Mouse (Mus musculus) kidney, adult 18-20 months (tissue): ENCODE results near the gene Pigr.
A peak's percentile ranks its signal among the peaks of the same experiment; 100 is the strongest.

Experiments used
- DNase-seq: peaks from one replicate; pipeline ENCODE4 v3.0.0; 2021

Gene Pigr

GRCm38 (mm10) chr1:130826448-130826847 lies at the start of gene Pigr:
TSS of gene Pigr (plus strand) at chr1:130826684.
- DNase-seq = no peak

- DNase-seq = no peak
Measured at GRCm38 (mm10) chr1:130779867-130780266, 46.6 kb upstream of the Pigr start.

GRCm38 (mm10) chr1:130784054-130784453 lies 42.4 kb upstream of the Pigr start:
- DNase-seq = no peak

DNA sequence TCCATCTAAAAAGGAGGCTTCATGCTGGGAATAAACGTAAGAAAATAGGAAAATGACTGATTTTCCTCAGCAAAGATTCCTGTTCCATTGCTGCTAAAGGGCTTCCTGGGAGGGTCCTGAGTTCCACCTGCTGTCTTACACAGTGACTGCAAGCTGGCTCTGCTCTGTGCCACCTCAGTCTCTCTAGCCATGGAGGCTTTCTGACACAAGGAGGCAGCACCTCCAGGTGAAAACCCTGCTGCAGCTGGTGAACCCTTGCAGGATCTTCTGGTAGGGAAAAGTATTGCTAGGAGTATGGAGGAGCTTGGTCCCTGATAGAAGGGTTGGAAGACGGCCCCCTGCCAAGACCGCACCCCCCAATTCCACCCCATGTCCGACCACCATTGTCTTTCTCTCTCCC lies 39.5 kb upstream of the Pigr start:
- peak; percentile 27 for DNase-seq

DNA sequence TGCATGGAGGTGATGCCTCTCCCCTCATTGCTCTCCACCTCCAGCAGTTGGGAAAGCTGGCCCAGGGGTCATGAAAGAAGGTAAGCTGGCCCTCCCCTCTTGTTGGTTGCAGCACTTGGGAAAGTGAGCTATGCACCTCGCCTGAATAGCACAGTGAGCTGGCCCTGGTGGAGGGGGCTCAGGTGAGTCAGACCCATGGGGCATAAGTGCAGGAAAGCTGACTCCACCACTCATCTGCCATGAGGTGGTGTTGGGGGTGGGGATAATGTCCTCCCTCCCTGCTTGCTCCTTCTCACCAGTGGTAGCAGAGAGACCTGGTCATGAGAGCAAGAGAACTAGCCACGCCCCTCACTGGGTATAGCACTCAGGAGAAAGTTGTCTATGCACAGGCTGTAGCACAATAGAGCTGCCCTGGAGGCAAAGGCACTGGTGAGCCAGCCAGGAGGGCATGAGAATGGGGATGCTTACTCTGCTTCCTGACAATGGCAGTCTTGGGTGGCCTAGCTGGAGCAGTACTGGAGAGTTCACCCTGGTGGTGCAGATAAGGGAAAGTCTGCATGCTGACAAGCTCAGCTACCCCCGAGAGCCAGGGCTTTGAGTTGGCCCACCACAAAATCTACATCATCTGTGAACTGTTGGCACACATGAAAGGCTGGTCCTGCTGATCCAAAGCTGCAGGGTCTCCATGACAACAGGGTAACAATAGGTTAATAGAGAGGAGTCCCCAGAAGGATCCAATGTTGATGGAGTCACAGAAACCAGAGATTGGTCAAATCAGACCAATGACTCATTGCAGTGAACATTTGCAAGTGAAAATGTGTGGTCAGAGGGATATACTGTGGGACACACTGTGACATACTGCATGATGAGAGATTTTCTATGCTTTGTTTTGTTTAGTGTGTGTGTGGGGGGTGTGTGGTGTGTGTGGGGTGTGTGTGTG lies 36.7 kb upstream of the Pigr start:
- DNase-seq = no peak

- DNase-seq = no peak
Measured at GRCm38 (mm10) chr1:130795331-130795730, 31.2 kb upstream of the Pigr start.

- DNase-seq = peak; percentile 79
Measured at GRCm38 (mm10) chr1:130796967-130797684, 29.4 kb upstream of the Pigr start.

DNA sequence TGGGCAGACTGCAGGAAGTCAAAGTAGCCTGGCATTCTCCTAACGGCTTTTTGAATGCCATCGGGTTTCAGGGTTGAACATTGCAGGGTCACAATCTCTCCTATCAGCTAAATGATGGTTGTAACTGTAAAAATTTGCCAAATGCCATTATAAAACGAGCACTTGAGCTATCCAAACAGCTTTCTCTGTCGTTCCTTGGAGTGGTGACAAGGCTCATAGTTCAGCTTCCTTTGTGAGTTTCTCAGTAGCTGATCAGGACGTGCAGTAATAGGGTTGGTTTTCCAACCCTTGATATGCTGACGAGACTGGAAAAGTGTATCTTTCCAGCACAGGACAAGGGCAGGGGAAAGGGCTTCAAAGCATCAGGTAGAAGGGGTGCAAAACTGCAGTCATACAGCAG lies 28.4 kb upstream of the Pigr start:
- peak; percentile 35 for DNase-seq

- DNase-seq = no peak
Measured at GRCm38 (mm10) chr1:130798551-130798950, 27.9 kb upstream of the Pigr start.

GRCm38 (mm10) chr1:130799399-130799798 lies 27.1 kb upstream of the Pigr start:
- no peak for DNase-seq

GRCm38 (mm10) chr1:130800602-130801001 lies 25.9 kb upstream of the Pigr start, which contains the start of gene Fcamr:
TSS of gene Fcamr (plus strand) at chr1:130800902.
- no peak for DNase-seq

GRCm38 (mm10) chr1:130801511-130801910 lies 25.0 kb upstream of the Pigr start:
- DNase-seq = no peak

GRCm38 (mm10) chr1:130802976-130803375 lies 23.5 kb upstream of the Pigr start:
- DNase-seq = peak; percentile 43

DNA sequence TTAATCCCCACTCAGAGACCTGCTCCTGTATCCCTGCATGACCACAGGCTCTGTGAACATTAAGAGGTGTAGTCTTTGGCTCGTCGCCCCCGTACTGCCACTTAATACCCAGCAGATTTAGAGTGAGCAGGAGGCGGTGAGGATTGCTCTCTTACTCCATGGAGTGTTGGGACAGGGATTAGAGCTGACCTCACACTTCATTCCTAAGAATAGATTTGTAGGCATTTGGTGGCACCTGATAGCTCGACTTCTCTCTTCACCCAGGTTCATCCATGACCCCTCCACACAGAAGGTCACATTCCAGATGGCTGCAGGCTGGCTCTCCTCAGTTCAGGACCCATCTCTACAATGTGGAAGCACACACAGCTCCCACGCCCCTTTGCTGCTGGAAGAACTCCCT lies 22.2 kb upstream of the Pigr start:
- no peak for DNase-seq

DNA sequence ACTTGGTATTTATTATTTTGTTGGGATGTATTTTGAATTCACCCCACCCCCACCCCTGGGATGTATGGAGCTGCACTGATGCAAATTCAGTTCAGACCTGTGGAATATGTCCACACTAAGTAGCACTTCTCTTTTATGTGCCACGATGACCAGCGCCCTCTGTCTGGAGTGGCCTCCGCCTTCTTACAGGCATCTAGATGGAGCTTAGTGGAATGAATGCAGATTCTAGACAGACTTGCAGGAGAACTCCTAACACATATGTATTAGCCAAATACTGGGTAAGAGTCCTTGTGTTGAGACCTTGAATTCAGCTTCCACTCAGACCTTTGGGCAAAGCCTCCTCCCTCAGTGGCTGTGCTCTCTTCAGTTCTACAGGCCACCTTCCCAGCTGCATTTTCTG lies 15.6 kb upstream of the Pigr start:
- no peak for DNase-seq

DNA sequence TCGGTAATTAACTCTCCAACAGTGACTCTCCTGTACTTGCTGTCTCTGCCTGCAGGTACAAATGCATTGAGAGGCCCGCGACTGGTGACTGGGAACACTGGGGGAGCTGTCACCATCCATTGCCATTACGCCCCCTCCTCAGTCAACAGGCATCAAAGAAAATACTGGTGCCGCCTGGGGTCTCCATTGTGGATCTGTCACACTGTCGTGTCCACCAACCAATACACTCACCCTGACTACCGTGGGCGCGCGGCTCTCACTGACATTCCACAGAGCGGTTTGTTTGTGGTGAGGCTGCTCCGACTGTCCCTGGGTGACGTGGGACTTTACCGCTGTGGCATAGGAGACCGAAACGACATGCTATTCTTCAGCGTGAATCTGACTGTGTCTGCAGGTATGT lies 15.2 kb upstream of the Pigr start:
- no peak for DNase-seq

DNA sequence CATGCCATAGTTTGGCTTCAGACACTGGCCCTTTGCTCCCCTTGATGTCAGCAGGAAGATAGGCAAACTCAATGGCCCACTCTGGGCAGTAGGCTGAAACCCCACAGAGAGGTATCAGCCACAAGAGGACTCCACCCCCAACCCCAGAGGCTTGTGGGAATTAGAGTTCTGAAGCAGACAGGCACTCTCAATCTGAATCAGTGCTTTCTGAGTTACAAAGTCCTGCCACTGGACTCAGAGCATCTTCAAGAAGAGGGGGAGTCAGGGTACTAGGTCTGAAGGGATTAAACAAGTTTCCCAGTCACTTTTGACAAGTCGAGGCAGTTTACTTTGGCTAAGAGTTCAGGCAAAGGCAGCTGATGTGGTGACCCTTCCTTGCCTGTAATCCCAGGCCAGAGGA lies 6.7 kb upstream of the Pigr start:
- no peak for DNase-seq

DNA sequence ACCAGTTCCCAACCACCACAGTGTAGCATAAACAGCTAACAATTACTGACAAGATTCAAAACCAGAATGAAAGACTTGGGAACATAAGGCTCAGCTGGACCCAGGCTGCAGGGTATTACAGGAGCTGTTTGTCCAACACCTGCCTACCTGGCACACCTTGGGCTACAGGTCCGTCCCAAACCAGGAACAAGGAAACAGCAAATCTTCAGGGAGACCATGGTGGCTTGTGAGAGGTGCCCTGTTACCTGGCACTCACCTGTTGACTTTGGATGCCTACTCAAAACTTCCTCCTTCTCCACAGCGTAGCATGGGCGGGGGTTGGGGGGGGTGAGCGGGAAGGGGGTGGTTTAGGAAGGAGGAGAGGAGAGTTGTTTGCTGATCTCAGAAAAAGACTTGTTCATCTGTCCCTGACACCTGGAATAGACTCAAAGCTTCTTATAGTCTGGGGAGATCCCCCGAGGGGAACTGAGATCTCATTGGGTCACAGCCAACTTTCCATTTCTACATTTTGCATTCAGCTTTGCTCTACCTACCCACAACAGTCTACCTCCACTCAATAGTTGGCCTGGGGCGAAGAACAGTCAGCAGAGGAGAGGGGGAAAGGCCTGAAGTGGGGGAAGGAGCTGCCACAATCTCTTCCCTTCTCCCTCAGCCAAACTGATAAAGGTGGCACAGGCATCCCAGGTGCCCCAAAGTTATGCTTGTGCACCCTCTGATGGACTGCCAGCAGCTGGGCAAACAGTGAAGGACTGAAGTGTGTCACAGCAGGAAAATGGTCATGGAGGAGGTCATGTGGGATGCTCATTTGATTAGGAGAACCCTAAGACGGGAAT lies 6.0 kb upstream of the Pigr start:
- DNase-seq = no peak

DNA sequence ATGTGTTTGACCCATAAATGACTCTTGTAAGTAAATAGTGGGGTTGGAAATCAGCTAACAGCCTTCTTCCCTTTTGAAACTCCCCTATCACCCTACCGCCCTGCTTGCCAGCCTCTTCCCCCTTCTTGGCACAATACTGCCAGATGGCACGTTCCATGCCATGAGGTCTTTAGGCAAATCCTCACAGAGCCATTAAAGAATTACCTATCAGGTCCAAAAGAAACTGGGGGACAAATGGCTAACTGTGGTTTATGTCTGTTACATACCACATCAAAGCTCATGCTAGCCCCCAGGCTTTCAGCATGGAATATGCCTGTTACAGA lies 5.4 kb upstream of the Pigr start:
- DNase-seq = no peak

GRCm38 (mm10) chr1:130821911-130822625 lies 4.4 kb upstream of the Pigr start:
- peak; percentile 69 for DNase-seq

DNA sequence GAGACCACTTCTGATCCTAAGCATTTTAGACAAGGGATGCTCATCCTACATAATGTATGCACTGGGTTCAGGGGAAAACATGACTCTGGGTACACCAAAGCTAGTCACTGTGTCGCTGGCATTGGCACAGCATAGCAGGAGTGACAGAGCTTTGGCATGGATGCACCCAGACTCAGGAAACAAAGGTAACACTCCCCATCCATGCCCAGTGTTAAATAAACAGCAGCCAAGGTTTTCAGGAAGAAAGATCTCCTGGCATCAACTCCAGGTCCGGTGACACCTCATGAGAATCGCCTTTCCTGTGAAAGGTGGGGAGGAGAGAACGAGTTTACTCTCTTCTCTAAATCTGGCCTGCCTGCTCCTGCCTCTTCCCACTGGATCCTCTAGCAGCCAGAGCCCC lies 2.2 kb downstream of the Pigr start:
- DNase-seq = no peak
